14 mouse cellular contexts compared by ENCODE assay signal in genomic region chr2:14875616-14876015, GRCm38 (mm10).
DNase-seq lines count a peak whose midpoint lies in the region; ATAC-seq and TF ChIP-seq lines count a peak whose summit lies in the region.
"Had no signal": no experiment of that assay in that cellular context is flagged by ENCODE, and none has a peak within 500 bp of the region (broad histone marks: within the 10 kb centered on the region; RNA-seq: fewer than 3 reads in every experiment).

No protein-coding gene starts in this region.

- no peaks in the 10 kb centered on the region for H3K9me3 ChIP-seq in lung, embryonic 16.5 days (ENCODE audit: control insufficient read depth, low read length)
- H3K9me3 ChIP-seq in intestine, postnatal 0 days (ENCODE audit: control insufficient read depth), result no peaks in the 10 kb centered on the region
- no peaks in the 10 kb centered on the region for H3K9me3 ChIP-seq in neural tube, embryonic 14.5 days (ENCODE audit: control insufficient read depth, low read length)
- H3K9me3 ChIP-seq: liver, embryonic 15.5 days had no signal

- no peak overlapping the region for H3K4me2 ChIP-seq in lung, embryonic 16.5 days (ENCODE audit: low read depth, low read length)
- no peak overlapping the region for H3K4me2 ChIP-seq in intestine, postnatal 0 days (replicated peaks; ENCODE audit: low read depth)
- H3K4me2 ChIP-seq in neural tube, embryonic 14.5 days (ENCODE audit: low read depth, low read length), result peak overlapping the region; percentile 37
- H3K4me2 ChIP-seq: liver, embryonic 15.5 days had no signal

- H3K4me1 ChIP-seq in lung, embryonic 16.5 days (replicated peaks; ENCODE audit: control insufficient read depth, insufficient read depth, low read length), result peaks cover 13% of the 10 kb centered on the region
- peaks cover 2% of the 10 kb centered on the region; the same call in 1 of the 2 replicates for H3K4me1 ChIP-seq in intestine, postnatal 0 days (replicated peaks; ENCODE audit: control insufficient read depth, insufficient read depth, low read length)
- H3K4me1 ChIP-seq in neural tube, embryonic 14.5 days (ENCODE audit: control insufficient read depth, insufficient read depth, low read length), result peaks cover 10% of the 10 kb centered on the region; the same call in 1 of the 2 replicates
- H3K4me1 ChIP-seq: liver, embryonic 15.5 days had no signal

- no peak overlapping the region for H3K27ac ChIP-seq in lung, embryonic 16.5 days (ENCODE audit: low read length)
- H3K27ac ChIP-seq in intestine, postnatal 0 days (ENCODE audit: low read depth, low read length), result no peak overlapping the region
- no peak overlapping the region for H3K27ac ChIP-seq in neural tube, embryonic 14.5 days (ENCODE audit: low read depth, low read length)
- H3K27ac ChIP-seq: kidney, postnatal 0 days; liver, embryonic 15.5 days had no signal

- no peak for TF ChIP-seq CTCF in brain, embryonic 14.5 days (IDR thresholded peaks at IDR 0.05; ENCODE audit: borderline replicate concordance, extremely low read depth, insufficient read depth, insufficient read length)
- TF ChIP-seq CTCF in intestine, postnatal 0 days (IDR thresholded peaks at IDR 0.05; ENCODE audit: low read depth), result no peak

- H3K36me3 ChIP-seq in lung, embryonic 16.5 days (ENCODE audit: control insufficient read depth, insufficient read depth, low read length), result no peaks in the 10 kb centered on the region
- no peaks in the 10 kb centered on the region for H3K36me3 ChIP-seq in intestine, postnatal 0 days (ENCODE audit: control insufficient read depth, insufficient read depth)
- no peaks in the 10 kb centered on the region for H3K36me3 ChIP-seq in neural tube, embryonic 14.5 days (ENCODE audit: control insufficient read depth, insufficient read depth, low read length)
- H3K36me3 ChIP-seq: liver, embryonic 15.5 days had no signal

- H3K4me3 ChIP-seq in lung, embryonic 16.5 days (ENCODE audit: low read length), result no peak overlapping the region
- H3K4me3 ChIP-seq in intestine, postnatal 0 days (ENCODE audit: low read depth, low read length), result no peak overlapping the region
- H3K4me3 ChIP-seq in neural tube, embryonic 14.5 days (ENCODE audit: low read depth, low read length), result no peak overlapping the region
- H3K4me3 ChIP-seq: liver, embryonic 15.5 days had no signal

- H3K9ac ChIP-seq in lung, embryonic 16.5 days (ENCODE audit: low read length), result no peak overlapping the region
- H3K9ac ChIP-seq in intestine, postnatal 0 days (ENCODE audit: low read depth, low read length), result no peak overlapping the region
- H3K9ac ChIP-seq in neural tube, embryonic 14.5 days (replicated peaks; ENCODE audit: low read depth, low read length), result no peak overlapping the region
- H3K9ac ChIP-seq: liver, embryonic 15.5 days had no signal

- H3K27me3 ChIP-seq in lung, embryonic 16.5 days (ENCODE audit: control insufficient read depth, insufficient read depth, low read depth, low read length), result no peaks in the 10 kb centered on the region
- H3K27me3 ChIP-seq in intestine, postnatal 0 days (replicated peaks; ENCODE audit: control insufficient read depth, insufficient read depth, low read length), result no peaks in the 10 kb centered on the region
- no peaks in the 10 kb centered on the region for H3K27me3 ChIP-seq in neural tube, embryonic 14.5 days (ENCODE audit: control insufficient read depth, insufficient read depth, low read length)
- H3K27me3 ChIP-seq: liver, embryonic 15.5 days had no signal

- 72% methylated on average over 6 of the region's 6 CpGs for WGBS in lung, embryonic 16.5 days
- WGBS in intestine, postnatal 0 days, result 61% methylated on average over 6 of the region's 6 CpGs
- 40% methylated on average over 6 of the region's 6 CpGs for WGBS in neural tube, embryonic 14.5 days

- DNase-seq in lung, postnatal 4 days, result no peak
- DNase-seq in brain, embryonic 14.5 days (ENCODE audit: low read depth), result peak; percentile 68
- DNase-seq in layer of hippocampus, adult 18-20 months (ENCODE audit: low spot score in 2 of 2), result no peak
- no peak for DNase-seq in liver
- DNase-seq in left cerebral cortex, adult 9 months (ENCODE audit: low spot score in 2 of 2), result no peak
- DNase-seq: cerebellum, adult 18-20 months; gastrocnemius, postnatal 14 days; heart, postnatal 10 days; thymus, adult 2 months had no signal

- peak; percentile 29; the same call in 1 of the 2 replicates for ATAC-seq in lung, embryonic 16.5 days (ENCODE audit: low read depth)
- peak; percentile 28; the same call in 1 of the 2 replicates for ATAC-seq in intestine, postnatal 0 days
- ATAC-seq in neural tube, embryonic 14.5 days (ENCODE audit: low read depth), result peak; percentile 63

- TF ChIP-seq POLR2A in brain, embryonic 14.5 days (IDR thresholded peaks at IDR 0.05; ENCODE audit: borderline replicate concordance, extremely low read depth, insufficient read depth, insufficient read length, poor library complexity, severe bottlenecking), result no peak
